Mouse (Mus musculus) ES-CJ7 (cell line): ENCODE results near the gene Tomm40.
A peak's percentile ranks its signal among the peaks of the same experiment; 100 is the strongest.

ENCODE experiments used
- DNase-seq: peaks from one replicate; pipeline ENCODE4 v3.0.0; 2011; ENCODE audit warnings: low read depth, low spot score

Gene Tomm40

GRCm38 (mm10) chr7:19745971-19746370 is 30.7 kb upstream of the Tomm40 start:
- no peak for DNase-seq

- no peak for DNase-seq
These were observed 29.6 kb upstream of the Tomm40 start for GRCm38 (mm10) chr7:19744590-19745385.

- DNase-seq, result no peak
These were observed 28.6 kb upstream of the Tomm40 start for GRCm38 (mm10) chr7:19743791-19744190.

- DNase-seq, result peak; percentile 52
These were observed 27.2 kb upstream of the Tomm40 start for GRCm38 (mm10) chr7:19742468-19742867.

GRCm38 (mm10) chr7:19741329-19742031 is 26.2 kb upstream of the Tomm40 start:
- peak; percentile 97 for DNase-seq

- peak; percentile 79 for DNase-seq
These were observed 25.0 kb upstream of the Tomm40 start for GRCm38 (mm10) chr7:19740269-19740668.

- DNase-seq, result peak; percentile 58
These were observed 23.5 kb upstream of the Tomm40 start for GRCm38 (mm10) chr7:19738771-19739170.

- no peak for DNase-seq
These were observed 21.3 kb upstream of the Tomm40 start for GRCm38 (mm10) chr7:19736389-19737057.

- DNase-seq, result no peak
These were observed 19.0 kb upstream of the Tomm40 start for GRCm38 (mm10) chr7:19734178-19734666.

- DNase-seq, result no peak
These were observed 11.3 kb upstream of the Tomm40 start for GRCm38 (mm10) chr7:19726541-19726940.

GRCm38 (mm10) chr7:19724167-19724566 is 8.9 kb upstream of the Tomm40 start:
- DNase-seq, result no peak

GRCm38 (mm10) chr7:19722754-19723195 is 7.5 kb upstream of the Tomm40 start:
- DNase-seq, result no peak

GRCm38 (mm10) chr7:19719200-19719599 is 4.0 kb upstream of the Tomm40 start:
- DNase-seq, result no peak

GRCm38 (mm10) chr7:19718297-19718952 is 3.2 kb upstream of the Tomm40 start:
- no peak for DNase-seq

GRCm38 (mm10) chr7:19717346-19717745 is 2.1 kb upstream of the Tomm40 start:
- DNase-seq, result no peak

GRCm38 (mm10) chr7:19716822-19717221 is 1.6 kb upstream of the Tomm40 start:
- no peak for DNase-seq

- DNase-seq, result no peak
These were observed 931 bp upstream of the Tomm40 start for GRCm38 (mm10) chr7:19716055-19716682.

GRCm38 (mm10) chr7:19714836-19715235 is 402 bp downstream of the Tomm40 start:
- DNase-seq, result no peak

- DNase-seq, result no peak
These were observed 1.6 kb downstream of the Tomm40 start for GRCm38 (mm10) chr7:19713598-19713997.

- peak; percentile 78 for DNase-seq
These were observed 2.0 kb downstream of the Tomm40 start for GRCm38 (mm10) chr7:19713196-19713595.

- peak; percentile 70 for DNase-seq
These were observed 2.8 kb downstream of the Tomm40 start for GRCm38 (mm10) chr7:19712414-19712813.
